In the genomic region with DNA sequence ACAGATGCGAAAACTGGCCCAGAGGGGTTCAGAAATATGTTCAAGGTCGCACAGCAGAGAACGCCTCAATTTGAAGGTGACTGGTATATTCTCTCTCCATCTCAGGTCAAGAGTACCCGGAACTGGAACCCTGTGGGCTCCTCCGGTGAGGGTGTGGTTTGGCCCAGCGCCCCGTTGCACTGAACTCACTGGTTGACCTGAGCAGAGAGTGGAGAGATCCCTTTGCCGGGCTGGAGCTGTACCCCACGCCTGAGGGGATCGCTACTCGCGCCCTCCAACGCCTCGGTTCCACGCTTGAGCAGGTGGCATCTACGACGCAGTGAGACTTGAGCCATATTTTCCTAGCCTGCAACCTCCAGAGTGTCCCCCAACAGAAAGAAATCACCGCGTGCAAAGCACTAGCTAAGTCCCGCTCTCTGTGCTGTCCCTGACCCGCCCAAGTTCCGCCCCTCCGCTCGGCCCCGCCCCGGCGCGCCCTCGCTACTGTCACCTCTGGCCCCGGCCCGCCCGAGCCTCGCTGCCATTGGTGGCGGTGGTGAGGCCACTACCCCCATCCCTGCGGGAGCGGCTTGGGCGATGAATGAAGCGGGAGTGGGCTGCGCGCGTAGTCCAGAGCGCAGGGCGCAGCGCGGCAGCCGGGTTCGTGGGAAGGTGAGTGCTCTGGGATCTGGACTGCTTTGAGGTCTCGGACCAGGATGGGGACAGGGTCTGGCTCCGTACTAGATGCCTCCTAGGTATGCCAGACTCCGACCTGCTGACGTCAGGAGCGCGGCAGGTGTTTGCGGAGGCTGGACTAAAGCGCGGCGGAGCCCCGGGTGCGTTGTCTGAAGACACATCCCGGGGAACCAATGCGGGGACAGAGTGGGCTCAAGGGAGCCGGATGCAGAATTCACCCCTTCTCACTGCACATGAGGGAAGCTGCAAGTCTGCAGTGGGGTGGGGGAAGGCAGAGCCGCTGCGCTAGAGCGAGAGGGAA, we compare ENCODE assay signal across 8 mouse cellular contexts. TPM values are rescaled to one million over a fixed set of nuclear protein-coding genes. Genes with fewer than 3 reads are reported as not detected.
DNase-seq lines count a peak whose midpoint lies in the region; ATAC-seq lines count a peak whose summit lies in the region.

Slco4a1 (plus strand) TSS at position 523 of the 976 bp plus-strand sequence.

- peak within 1 kb of the TSS; percentile 43 for H3K4me3 ChIP-seq in embryonic facial prominence, embryonic 11.5 days (ENCODE audit: low read depth, low read length)

- DNase-seq in layer of hippocampus, adult 11-12 months (ENCODE audit: low spot score): peak; percentile 65
- no peak for DNase-seq in layer of hippocampus, adult 9-10 months (ENCODE audit: low spot score)
- DNase-seq in embryonic facial prominence, embryonic 11.5 days (ENCODE audit: low spot score): peak; percentile 87
- peak; percentile 31 for DNase-seq in heart, adult 8-10 months (ENCODE audit: low spot score)
- DNase-seq in kidney, adult 9 months: peak; percentile 92
- DNase-seq in liver: peak; percentile 88
- DNase-seq in monocyte, adult 2 months (ENCODE audit: low read depth in 1 of 2, low spot score in 2 of 2): peak; percentile 56 to 62
- peak; percentile 73 to 80 for DNase-seq in spleen, postnatal 14 days (ENCODE audit: low spot score in 2 of 2)

- no peaks in the 10 kb centered on the region for H3K9me3 ChIP-seq in embryonic facial prominence, embryonic 11.5 days (replicated peaks; ENCODE audit: control insufficient read depth, low read length)

- no peak within 1 kb of the TSS for H3K27ac ChIP-seq in embryonic facial prominence, embryonic 11.5 days (replicated peaks; ENCODE audit: low read depth, low read length)

- peak; percentile 92 for ATAC-seq in embryonic facial prominence, embryonic 11.5 days (replicated peaks; ENCODE audit: insufficient number of reproducible peaks, low FRiP score, low TSS enrichment, low read depth)

- H3K4me2 ChIP-seq in embryonic facial prominence, embryonic 11.5 days (ENCODE audit: low read depth, low read length): peak within 1 kb of the TSS; percentile 84

- 2% methylated on average over 65 of the region's 65 CpGs for WGBS in embryonic facial prominence, embryonic 11.5 days

- H3K9ac ChIP-seq in embryonic facial prominence, embryonic 11.5 days (replicated peaks; ENCODE audit: low read length): peak within 1 kb of the TSS; percentile 43

- H3K4me1 ChIP-seq in embryonic facial prominence, embryonic 11.5 days (ENCODE audit: control insufficient read depth, insufficient read depth, low read length): 0 out of 2 replicates have a peak, but pooled peaks cover 3% of the 10 kb centered on the region

- H3K36me3 ChIP-seq in embryonic facial prominence, embryonic 11.5 days (replicated peaks; ENCODE audit: control insufficient read depth, insufficient read depth, low read depth, low read length): no peaks in the 10 kb centered on the region

- H3K27me3 ChIP-seq in embryonic facial prominence, embryonic 11.5 days (ENCODE audit: control insufficient read depth, insufficient read depth, low read length): peaks cover 21% of the 10 kb centered on the region

RNA-seq across cellular contexts. Expression of gene Slco4a1, which starts in this region (rescaled TPM):
- 1.7 and 2.3 TPM in 2 replicates for polyA plus RNA-seq in embryonic facial prominence, embryonic 11.5 days (2014; fragmentation: Nextera tagmentation; extraction: Ambion mirVana)
- under 1 TPM in 2 of 4 experiments, not detected in 2; 0.09 to 0.34 TPM for total RNA-seq in heart, adult 8-10 months (2022)

Comparison
In these comparisons a context has a peak if more than half of its experiments do, and no peak if none do; other contexts are left out.
1. Peak in DNase-seq in heart, adult 8-10 months; RNA of the gene not detected or under 1 TPM.